Mouse (Mus musculus): Measurements from ENCODE around the gene Mpig6b. TPM values are rescaled to one million over a fixed set of nuclear protein-coding genes. Genes with fewer than 3 reads are reported as not detected.
A peak's percentile ranks its signal among the peaks of the same experiment; 100 is the strongest.

The Mpig6b gene
- polyA plus RNA-seq, 1 experiment: 3.7 TPM

DNA sequence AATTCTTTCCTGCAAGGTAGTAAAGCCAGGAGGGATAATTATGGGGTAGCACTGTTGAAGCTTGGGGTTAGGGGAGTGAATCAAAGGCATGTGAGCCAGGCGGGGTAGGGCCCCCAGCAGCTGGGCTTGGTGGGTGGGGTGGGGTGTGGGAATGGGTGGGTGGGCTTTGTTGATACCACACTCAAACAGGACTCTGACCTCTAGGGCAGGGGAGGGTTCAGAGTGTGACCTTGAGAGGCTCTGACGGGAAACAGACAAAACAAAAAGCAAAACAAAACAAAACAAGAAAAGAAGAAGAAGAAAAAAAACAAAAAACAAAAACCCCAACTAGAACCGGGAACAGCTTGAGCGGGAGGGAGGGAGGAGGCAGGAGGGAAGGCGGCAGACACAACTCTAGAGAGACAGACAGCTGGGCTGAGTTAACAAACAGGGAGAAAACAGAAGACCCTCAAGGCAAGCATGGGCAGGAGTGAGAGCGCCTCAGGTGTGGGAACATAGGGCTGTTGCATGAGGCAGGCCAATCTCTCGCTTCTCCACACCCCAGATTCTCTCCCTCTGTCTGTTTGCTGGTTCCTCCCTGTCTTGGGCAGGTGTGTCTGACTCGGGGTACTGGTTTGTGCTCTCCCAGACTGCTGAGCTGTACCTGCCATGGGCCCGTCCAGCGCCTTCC is 10.7 kb upstream of the Mpig6b start, which contains the start of gene Ly6g6e:
Gene Ly6g6e, plus strand, starts transcription at position 396 of the 670 bp plus-strand sequence.
- Histone ChIP-seq H3K4me3 (ENCODE audit: control insufficient read depth, low read depth, low read length) (no peak within 1 kb of the TSS), H3K4me1 (ENCODE audit: control insufficient read depth, insufficient read depth, low read length) (peaks cover 4% of the 10 kb centered on the region), H3K36me3 (ENCODE audit: control insufficient read depth, insufficient read depth, low read length) (no peaks in the 10 kb centered on the region), H3K27me3 (ENCODE audit: control insufficient read depth, insufficient read depth, low read length) (no peaks in the 10 kb centered on the region), H3K27ac (ENCODE audit: control insufficient read depth, insufficient read depth, low read depth, low read length) (peak within 1 kb of the TSS; percentile 44)
- TF ChIP-seq POLR2A (IDR thresholded peaks at IDR 0.05; ENCODE audit: control insufficient read depth, low read depth, low read length) (no peak), CTCF (IDR thresholded peaks at IDR 0.05; ENCODE audit: control insufficient read depth, insufficient read depth, insufficient replicate concordance, low read depth, low read length) (no peak)

DNA sequence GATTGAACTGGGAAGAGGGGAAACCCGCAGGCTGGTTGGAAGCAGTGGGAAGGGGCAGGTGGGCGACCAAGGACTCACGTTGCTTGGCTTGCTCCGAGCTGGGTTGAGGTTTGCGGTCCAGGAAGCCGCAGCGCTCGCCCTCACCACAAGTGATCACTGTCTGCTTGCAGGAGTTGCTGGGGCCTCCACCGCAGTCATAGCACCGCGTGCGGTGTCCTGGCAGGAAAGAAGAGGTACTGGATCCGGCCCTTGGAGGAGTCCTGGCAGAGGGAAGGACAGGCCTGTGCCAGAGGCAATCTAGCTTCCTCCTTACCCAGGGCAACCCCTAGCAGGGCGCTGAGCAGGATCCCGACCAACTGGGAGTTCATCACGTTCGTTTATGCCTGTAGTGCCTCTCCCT is 8.1 kb upstream of the Mpig6b start:
- H3K27me3 ChIP-seq (ENCODE audit: control insufficient read depth, insufficient read depth, low read length): no peaks in the 10 kb centered on the region
- H3K4me3 ChIP-seq (ENCODE audit: control insufficient read depth, low read depth, low read length): no peak overlapping the region
- H3K27ac ChIP-seq (ENCODE audit: control insufficient read depth, insufficient read depth, low read depth, low read length): no peak overlapping the region
- no peaks in the 10 kb centered on the region for H3K36me3 ChIP-seq (ENCODE audit: control insufficient read depth, insufficient read depth, low read length)
- TF ChIP-seq POLR2A (IDR thresholded peaks at IDR 0.05; ENCODE audit: control insufficient read depth, low read depth, low read length): no peak
- TF ChIP-seq CTCF (IDR thresholded peaks at IDR 0.05; ENCODE audit: control insufficient read depth, insufficient read depth, insufficient replicate concordance, low read depth, low read length): no peak
- H3K4me1 ChIP-seq (ENCODE audit: control insufficient read depth, insufficient read depth, low read length): peaks cover 2% of the 10 kb centered on the region

DNA sequence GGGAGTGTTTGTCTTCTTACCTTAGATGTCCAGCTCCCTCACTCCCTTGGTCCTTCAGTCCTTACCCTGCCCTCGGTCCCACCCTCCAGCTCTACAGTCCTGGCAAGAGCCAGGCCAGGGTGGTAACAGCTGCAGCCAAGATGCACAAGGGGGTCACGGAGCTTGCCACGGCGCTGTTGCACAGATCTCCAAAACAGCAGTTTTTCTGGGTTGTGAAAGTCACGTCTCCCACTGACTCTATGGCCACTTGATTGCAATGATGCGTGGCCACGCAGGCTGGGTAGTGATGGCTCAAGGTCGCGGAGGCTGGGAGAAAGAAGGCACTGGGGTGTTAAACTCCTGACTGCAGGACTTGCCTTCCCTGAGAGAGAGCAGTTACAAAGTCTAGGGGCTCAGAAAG is 5.5 kb upstream of the Mpig6b start:
- no peaks in the 10 kb centered on the region for H3K36me3 ChIP-seq (ENCODE audit: control insufficient read depth, insufficient read depth, low read length)
- TF ChIP-seq CTCF (IDR thresholded peaks at IDR 0.05; ENCODE audit: control insufficient read depth, insufficient read depth, insufficient replicate concordance, low read depth, low read length) (no peak), POLR2A (IDR thresholded peaks at IDR 0.05; ENCODE audit: control insufficient read depth, low read depth, low read length) (no peak)
- H3K27ac ChIP-seq (ENCODE audit: control insufficient read depth, insufficient read depth, low read depth, low read length): no peak overlapping the region

DNA sequence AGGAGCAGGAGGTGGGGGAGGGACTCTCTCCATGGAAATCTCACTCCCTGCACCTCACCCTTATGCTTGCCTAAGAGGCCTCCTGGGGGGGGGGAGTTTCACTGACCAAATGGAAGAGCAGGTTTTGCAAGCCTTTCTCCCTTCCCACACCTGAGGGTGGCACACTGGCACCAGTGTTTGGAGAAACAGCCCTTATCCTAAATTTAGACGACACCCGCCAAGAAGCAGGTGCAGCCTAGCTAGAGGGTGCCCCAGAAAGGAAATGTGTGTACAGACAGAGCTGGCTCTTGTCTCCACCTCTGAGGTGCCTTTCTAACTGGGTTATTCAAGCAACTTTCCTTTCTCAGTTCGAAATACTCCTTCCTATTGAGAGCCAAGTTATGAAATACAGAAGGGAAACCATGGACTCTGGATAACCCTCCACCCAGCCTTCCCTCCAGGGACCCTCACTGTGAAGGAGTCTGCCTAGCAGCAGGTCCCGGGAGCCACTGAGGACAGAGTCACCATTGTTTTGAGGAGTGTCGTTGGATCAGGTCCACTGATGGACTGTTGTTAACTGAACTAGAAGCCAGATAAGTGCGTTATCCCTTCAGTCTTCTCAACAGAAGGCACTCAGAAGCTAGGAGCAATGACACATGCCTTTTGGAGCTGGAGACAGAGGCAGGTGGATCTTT is 4.7 kb upstream of the Mpig6b start:
- Histone ChIP-seq H3K36me3 (ENCODE audit: control insufficient read depth, insufficient read depth, low read length) (no peaks in the 10 kb centered on the region), H3K27ac (ENCODE audit: control insufficient read depth, insufficient read depth, low read depth, low read length) (no peak overlapping the region), H3K4me3 (ENCODE audit: control insufficient read depth, low read depth, low read length) (no peak overlapping the region), H3K27me3 (ENCODE audit: control insufficient read depth, insufficient read depth, low read length) (peaks cover 3% of the 10 kb centered on the region; the same call in 1 of the 2 replicates), H3K4me1 (ENCODE audit: control insufficient read depth, insufficient read depth, low read length) (peaks cover 2% of the 10 kb centered on the region)
- TF ChIP-seq CTCF (IDR thresholded peaks at IDR 0.05; ENCODE audit: control insufficient read depth, insufficient read depth, insufficient replicate concordance, low read depth, low read length) (no peak), POLR2A (IDR thresholded peaks at IDR 0.05; ENCODE audit: control insufficient read depth, low read depth, low read length) (no peak)

More for the DNA sequence above, 5.5 kb upstream of the Mpig6b start:
- Histone ChIP-seq H3K4me3 (ENCODE audit: control insufficient read depth, low read depth, low read length) (no peak overlapping the region), H3K4me1 (ENCODE audit: control insufficient read depth, insufficient read depth, low read length) (peaks cover 2% of the 10 kb centered on the region), H3K27me3 (ENCODE audit: control insufficient read depth, insufficient read depth, low read length) (no peaks in the 10 kb centered on the region)

DNA sequence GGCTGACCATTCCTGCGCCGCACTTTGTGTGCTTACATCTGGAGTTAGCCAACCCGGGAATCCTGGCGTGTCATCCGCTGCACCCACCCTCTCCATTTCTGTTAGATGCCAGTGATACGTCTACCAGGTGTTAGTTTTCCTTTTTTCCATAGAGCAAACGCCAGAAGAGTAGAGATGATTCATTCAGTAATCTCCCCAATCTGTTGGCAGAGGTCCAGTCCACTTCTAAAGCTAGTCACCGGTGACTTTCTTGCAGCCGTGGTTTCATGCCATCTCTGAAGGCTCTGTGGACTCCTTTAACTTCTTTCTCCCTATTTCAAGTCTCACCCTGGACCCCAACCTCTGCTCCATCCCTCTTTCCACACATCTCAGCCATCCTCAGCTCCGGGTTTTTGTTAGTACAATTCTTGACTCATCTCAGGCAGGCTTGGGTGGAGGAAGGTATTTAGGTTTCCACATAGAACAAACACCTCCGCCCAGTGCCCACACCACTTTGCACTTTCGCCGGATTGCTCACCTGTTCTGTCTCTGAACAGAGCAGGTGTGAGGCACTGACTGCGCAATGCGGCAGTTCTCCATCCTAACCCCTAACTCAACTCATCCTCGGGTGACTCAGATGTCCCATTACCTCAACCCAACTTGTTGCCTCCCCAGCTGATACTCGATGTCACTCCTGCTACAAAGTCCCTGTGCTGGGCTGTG is 2.4 kb upstream of the Mpig6b start:
- TF ChIP-seq CTCF (IDR thresholded peaks at IDR 0.05; ENCODE audit: control insufficient read depth, insufficient read depth, insufficient replicate concordance, low read depth, low read length) (no peak), POLR2A (IDR thresholded peaks at IDR 0.05; ENCODE audit: control insufficient read depth, low read depth, low read length) (no peak)
- Histone ChIP-seq H3K27ac (ENCODE audit: control insufficient read depth, insufficient read depth, low read depth, low read length) (no peak overlapping the region), H3K36me3 (ENCODE audit: control insufficient read depth, insufficient read depth, low read length) (no peaks in the 10 kb centered on the region), H3K4me1 (ENCODE audit: control insufficient read depth, insufficient read depth, low read length) (peaks cover 13% of the 10 kb centered on the region), H3K27me3 (ENCODE audit: control insufficient read depth, insufficient read depth, low read length) (peaks cover 7% of the 10 kb centered on the region; the same call in 1 of the 2 replicates), H3K4me3 (ENCODE audit: control insufficient read depth, low read depth, low read length) (peak overlapping the region; percentile 71)

DNA sequence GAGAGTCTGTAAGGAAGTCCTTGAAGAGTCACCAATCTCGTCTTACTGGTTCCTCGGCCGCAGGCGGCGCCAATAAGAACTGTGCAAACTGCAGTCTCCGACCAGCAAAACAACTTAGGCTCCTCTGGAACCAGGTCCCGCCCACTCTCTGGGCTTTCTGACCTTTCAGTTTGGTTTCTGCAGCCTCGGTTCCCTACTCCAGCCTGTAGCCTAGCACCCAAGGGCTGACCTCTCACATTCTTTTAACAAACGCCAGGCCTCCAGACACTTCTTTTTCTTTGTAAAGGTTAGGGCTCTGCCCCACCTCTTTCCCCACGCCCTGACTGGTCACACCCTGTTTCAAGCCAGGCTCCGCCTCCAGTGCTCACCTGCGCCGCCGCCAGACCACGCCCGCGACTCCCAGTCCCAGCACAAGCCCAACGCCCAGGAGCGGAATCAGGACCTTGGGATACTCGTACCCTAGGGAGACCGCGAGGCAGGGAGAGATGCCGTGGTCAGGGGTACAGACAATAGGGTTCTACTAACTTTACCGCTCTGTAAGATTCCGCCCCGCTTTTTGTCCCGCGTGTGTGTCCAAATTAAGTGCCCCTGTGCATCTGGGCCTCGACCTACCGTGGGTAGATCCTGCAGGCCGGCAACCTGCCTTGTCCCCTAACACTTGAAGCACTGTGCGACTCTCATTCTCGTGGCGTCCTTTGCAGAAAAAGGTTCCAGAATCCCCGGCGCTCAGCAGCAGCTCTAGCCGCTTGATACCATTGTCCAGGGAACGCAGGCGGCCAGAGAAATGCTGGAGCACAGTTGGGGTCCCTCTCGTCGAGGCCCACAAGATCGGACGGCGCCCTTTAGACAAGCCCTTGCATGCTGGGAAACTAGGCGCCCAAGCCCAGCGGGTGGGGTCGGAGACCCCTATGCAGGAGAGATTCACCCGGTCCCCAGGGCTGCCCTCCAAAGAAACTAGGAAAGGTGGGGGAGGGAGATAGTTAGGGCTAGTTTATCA is 735 bp downstream of the Mpig6b start, which contains the start of gene Ly6g6c:
Gene Ly6g6c, plus strand, starts transcription at position 438 of the 997 bp plus-strand sequence.
- Histone ChIP-seq H3K27me3 (ENCODE audit: control insufficient read depth, insufficient read depth, low read length) (peaks cover 7% of the 10 kb centered on the region; the same call in 1 of the 2 replicates), H3K27ac (ENCODE audit: control insufficient read depth, insufficient read depth, low read depth, low read length) (peak within 1 kb of the TSS; percentile 41; the same call in 1 of the 2 replicates), H3K4me3 (ENCODE audit: control insufficient read depth, low read depth, low read length) (peak within 1 kb of the TSS; percentile 84), H3K36me3 (ENCODE audit: control insufficient read depth, insufficient read depth, low read length) (no peaks in the 10 kb centered on the region), H3K4me1 (ENCODE audit: control insufficient read depth, insufficient read depth, low read length) (peaks cover 23% of the 10 kb centered on the region)
- TF ChIP-seq CTCF (IDR thresholded peaks at IDR 0.05; ENCODE audit: control insufficient read depth, insufficient read depth, insufficient replicate concordance, low read depth, low read length) (no peak), POLR2A (IDR thresholded peaks at IDR 0.05; ENCODE audit: control insufficient read depth, low read depth, low read length) (no peak)
